Mouse (Mus musculus) heart, postnatal 4 days (tissue): ENCODE measurements around the gene Csrp2. TPM values are rescaled to one million over a fixed set of nuclear protein-coding genes. Genes with fewer than 3 reads are reported as not detected.

ENCODE experiments used
- DNase-seq: peaks from one replicate; pipeline ENCODE4 v3.0.0; 2021
- total RNA-seq, 2 experiments: library from RNA; stranded (reverse); gene quantifications; 2 replicates each; pipeline ENCODE4 v1.2.3; 2021

The Csrp2 gene
- total RNA-seq, 2 experiments from 2014 or later: 267 to 274 TPM

GRCm38 (mm10) chr10:110931913-110932560 lies 12.4 kb downstream of the Csrp2 start:
- DNase-seq: no peak

- DNase-seq: no peak
Measured at GRCm38 (mm10) chr10:110933584-110933983, 14.0 kb downstream of the Csrp2 start.

GRCm38 (mm10) chr10:110935081-110935480 lies 15.5 kb downstream of the Csrp2 start:
- peak; percentile 60 for DNase-seq

GRCm38 (mm10) chr10:110935669-110936068 lies 16.1 kb downstream of the Csrp2 start:
- no peak for DNase-seq

- no peak for DNase-seq
Measured at GRCm38 (mm10) chr10:110938361-110938760, 18.8 kb downstream of the Csrp2 start.

GRCm38 (mm10) chr10:110938841-110939549 lies 19.4 kb downstream of the Csrp2 start:
- DNase-seq: no peak

GRCm38 (mm10) chr10:110939717-110940116 lies 20.1 kb downstream of the Csrp2 start:
- no peak for DNase-seq

GRCm38 (mm10) chr10:110940740-110941398 lies 21.3 kb downstream of the Csrp2 start:
- DNase-seq: no peak

GRCm38 (mm10) chr10:110941968-110942367 lies 22.4 kb downstream of the Csrp2 start:
- DNase-seq: no peak

GRCm38 (mm10) chr10:110942806-110943205 lies 23.2 kb downstream of the Csrp2 start:
- DNase-seq: no peak

- DNase-seq: no peak
Measured at GRCm38 (mm10) chr10:110944175-110944574, 24.6 kb downstream of the Csrp2 start.

- no peak for DNase-seq
Measured at GRCm38 (mm10) chr10:110945966-110946365, 26.4 kb downstream of the Csrp2 start.

- DNase-seq: no peak
Measured at GRCm38 (mm10) chr10:110947574-110947973, 28.0 kb downstream of the Csrp2 start.

- DNase-seq: no peak
Measured at GRCm38 (mm10) chr10:110951112-110951511, 31.5 kb downstream of the Csrp2 start.

- no peak for DNase-seq
Measured at GRCm38 (mm10) chr10:110951748-110952147, 32.2 kb downstream of the Csrp2 start.

- no peak for DNase-seq
Measured at GRCm38 (mm10) chr10:110952271-110952670, 32.7 kb downstream of the Csrp2 start.

GRCm38 (mm10) chr10:110952937-110953451 lies 33.4 kb downstream of the Csrp2 start:
- DNase-seq: peak; percentile 84

GRCm38 (mm10) chr10:110958879-110959278 lies 39.3 kb downstream of the Csrp2 start:
- no peak for DNase-seq

GRCm38 (mm10) chr10:110959781-110960180 lies 40.2 kb downstream of the Csrp2 start:
- DNase-seq: no peak

- DNase-seq: no peak
Measured at GRCm38 (mm10) chr10:110960841-110961240, 41.3 kb downstream of the Csrp2 start.

- DNase-seq: no peak
Measured at GRCm38 (mm10) chr10:110962172-110962571, 42.6 kb downstream of the Csrp2 start.

GRCm38 (mm10) chr10:110971044-110971443 lies 51.5 kb downstream of the Csrp2 start:
- DNase-seq: no peak

GRCm38 (mm10) chr10:110971483-110971882 lies 51.9 kb downstream of the Csrp2 start:
- DNase-seq: no peak
